Mouse (Mus musculus): ENCODE data around the gene Fndc11. TPM values are rescaled to one million over a fixed set of nuclear protein-coding genes. Genes with fewer than 3 reads are reported as not detected.

Fndc11 gene
- polyA plus RNA-seq, 1 experiment = 2.4 TPM

DNA sequence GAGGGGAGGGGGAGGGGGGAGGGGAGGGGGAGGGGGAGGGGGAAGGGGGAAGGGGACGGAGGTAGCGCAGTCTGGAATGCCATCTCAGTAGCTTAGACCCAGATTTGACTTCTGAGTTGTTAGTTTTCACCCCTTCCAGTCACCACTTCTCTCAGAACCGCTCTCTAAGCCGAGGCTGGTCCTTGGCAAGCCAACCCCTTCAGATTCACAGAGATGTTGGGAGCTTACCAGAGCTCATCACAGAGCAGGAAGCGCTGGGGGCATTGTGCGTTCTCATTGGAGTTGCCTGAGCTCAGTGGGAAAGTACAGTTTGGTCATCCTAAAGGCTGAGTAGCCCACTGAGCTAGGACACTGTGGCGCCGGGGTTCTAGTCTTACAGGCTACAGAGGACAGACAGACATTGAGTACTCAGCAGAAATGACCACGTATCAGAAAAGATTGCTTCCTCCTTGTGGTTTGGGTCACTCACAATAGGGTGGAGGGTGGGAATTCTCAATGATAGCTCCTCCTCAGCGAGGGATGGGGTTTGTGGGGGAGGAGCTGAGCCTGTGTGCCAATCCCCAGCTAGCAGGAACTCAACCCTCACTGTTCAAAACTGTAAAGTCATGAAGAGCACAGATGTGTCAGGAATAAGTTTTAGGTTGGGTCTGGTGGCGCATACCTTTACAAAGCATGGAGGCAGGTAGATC lies 24.0 kb downstream of the Fndc11 start:
- WGBS = 24% methylated on average over 11 of the region's 11 CpGs
- peaks cover 21% of the 10 kb centered on the region for H3K4me1 ChIP-seq (ENCODE audit: control insufficient read depth, insufficient read depth, low read length)
- H3K4me3 ChIP-seq (replicated peaks; ENCODE audit: extremely low read depth, low read depth, low read length) = peak overlapping the region; percentile 47
- DNase-seq = no peak
- TF ChIP-seq POLR2A (IDR thresholded peaks at IDR 0.05; ENCODE audit: borderline replicate concordance, extremely low read depth, low read depth, low read length) = no peak
- no peak for TF ChIP-seq CTCF (IDR thresholded peaks at IDR 0.05; ENCODE audit: insufficient read depth, low read length)

DNA sequence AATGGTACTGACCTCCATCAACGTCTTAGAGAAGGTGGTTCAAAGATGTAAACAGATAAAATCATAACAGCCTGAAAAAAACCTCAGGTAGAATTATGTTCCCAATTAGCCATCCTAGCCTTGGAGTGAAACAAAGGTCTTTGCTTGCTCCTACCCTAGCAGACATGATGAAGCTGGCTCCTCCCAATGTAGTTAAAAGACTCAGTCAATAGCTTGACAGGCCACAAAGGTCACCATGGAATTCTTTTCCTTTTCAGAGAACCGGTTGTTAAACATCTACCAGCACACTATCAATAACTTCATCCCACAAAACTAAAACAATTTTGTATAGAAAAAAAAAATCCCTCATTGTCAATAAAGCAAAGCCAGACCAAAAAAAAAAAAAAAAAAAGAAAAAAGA lies 25.2 kb downstream of the Fndc11 start:
- TF ChIP-seq CTCF (IDR thresholded peaks at IDR 0.05; ENCODE audit: insufficient read depth, low read length) (no peak), POLR2A (IDR thresholded peaks at IDR 0.05; ENCODE audit: borderline replicate concordance, extremely low read depth, low read depth, low read length) (no peak)
- WGBS = 46% methylated on average over 2 of the region's 2 CpGs
- no peak for DNase-seq
- Histone ChIP-seq H3K4me3 (replicated peaks; ENCODE audit: extremely low read depth, low read depth, low read length) (no peak overlapping the region), H3K4me1 (ENCODE audit: control insufficient read depth, insufficient read depth, low read length) (peaks cover 13% of the 10 kb centered on the region)

- 82% methylated on average over 10 of the region's 10 CpGs for WGBS
- DNase-seq = no peak
- H3K4me1 ChIP-seq (ENCODE audit: control insufficient read depth, insufficient read depth, low read length) = no peaks in the 10 kb centered on the region
- no peak overlapping the region for H3K4me3 ChIP-seq (replicated peaks; ENCODE audit: extremely low read depth, low read depth, low read length)
- no peak for TF ChIP-seq POLR2A (IDR thresholded peaks at IDR 0.05; ENCODE audit: borderline replicate concordance, extremely low read depth, low read depth, low read length)
- no peak for TF ChIP-seq CTCF (IDR thresholded peaks at IDR 0.05; ENCODE audit: insufficient read depth, low read length)
Observed at GRCm38 (mm10) chr2:181249217-181249616, 29.4 kb downstream of the Fndc11 start.

- Histone ChIP-seq H3K4me3 (replicated peaks; ENCODE audit: extremely low read depth, low read depth, low read length) (no peak overlapping the region), H3K4me1 (ENCODE audit: control insufficient read depth, insufficient read depth, low read length) (no peaks in the 10 kb centered on the region)
- WGBS = 85% methylated on average over 1 of the region's 1 CpGs
- TF ChIP-seq CTCF (IDR thresholded peaks at IDR 0.05; ENCODE audit: insufficient read depth, low read length) = no peak
- DNase-seq = no peak
Observed at GRCm38 (mm10) chr2:181251841-181252240, 32.0 kb downstream of the Fndc11 start.

DNA sequence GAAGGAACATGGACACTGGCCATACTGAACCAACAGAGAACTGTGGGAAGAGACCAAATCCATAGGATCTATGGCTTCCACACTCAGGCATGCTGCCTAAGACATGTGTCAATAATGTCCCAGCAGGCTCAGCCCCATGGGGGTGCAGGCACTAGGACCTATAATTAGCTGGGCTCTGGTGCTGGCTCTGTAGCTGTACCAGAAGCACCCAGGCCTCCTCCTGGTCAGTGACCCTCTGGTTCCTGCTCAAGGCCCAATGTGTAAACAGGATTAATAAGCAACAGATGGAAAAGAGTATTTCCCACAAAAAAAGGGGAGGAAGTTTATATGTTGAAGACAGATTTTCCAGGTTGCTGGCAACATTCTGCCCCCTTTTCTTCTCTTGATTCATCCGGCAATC lies 33.4 kb downstream of the Fndc11 start:
- 86% methylated on average over 1 of the region's 1 CpGs for whole genome bisulfite sequencing
- Histone ChIP-seq H3K4me3 (replicated peaks; ENCODE audit: extremely low read depth, low read depth, low read length) (no peak overlapping the region), H3K4me1 (ENCODE audit: control insufficient read depth, insufficient read depth, low read length) (no peaks in the 10 kb centered on the region)
- TF ChIP-seq CTCF (IDR thresholded peaks at IDR 0.05; ENCODE audit: insufficient read depth, low read length) (no peak), POLR2A (IDR thresholded peaks at IDR 0.05; ENCODE audit: borderline replicate concordance, extremely low read depth, low read depth, low read length) (no peak)
- DNase-seq = no peak

- TF ChIP-seq POLR2A (IDR thresholded peaks at IDR 0.05; ENCODE audit: borderline replicate concordance, extremely low read depth, low read depth, low read length) = no peak
- TF ChIP-seq CTCF (IDR thresholded peaks at IDR 0.05; ENCODE audit: insufficient read depth, low read length) = no peak
- no peak for DNase-seq
- no peak overlapping the region for H3K4me3 ChIP-seq (replicated peaks; ENCODE audit: extremely low read depth, low read depth, low read length)
- peaks cover 4% of the 10 kb centered on the region; the same call in 1 of the 2 replicates for H3K4me1 ChIP-seq (ENCODE audit: control insufficient read depth, insufficient read depth, low read length)
- WGBS = 93% methylated on average over 2 of the region's 2 CpGs
Observed at GRCm38 (mm10) chr2:181266839-181267238, 47.0 kb downstream of the Fndc11 start.

- 61% methylated on average over 2 of the region's 2 CpGs for WGBS
- Histone ChIP-seq H3K4me3 (replicated peaks; ENCODE audit: extremely low read depth, low read depth, low read length) (no peak overlapping the region), H3K4me1 (ENCODE audit: control insufficient read depth, insufficient read depth, low read length) (peaks cover 4% of the 10 kb centered on the region; the same call in 1 of the 2 replicates)
- TF ChIP-seq CTCF (IDR thresholded peaks at IDR 0.05; ENCODE audit: insufficient read depth, low read length) (no peak), POLR2A (IDR thresholded peaks at IDR 0.05; ENCODE audit: borderline replicate concordance, extremely low read depth, low read depth, low read length) (no peak)
- no peak for DNase-seq
Observed at GRCm38 (mm10) chr2:181272092-181272491, 52.3 kb downstream of the Fndc11 start.

Other genes with a start within 250 kb of the Fndc11 start
- 3.2 TPM in 2 replicates for gene Col20a1, start 233.5 kb upstream of the Fndc11 start, polyA plus RNA-seq (2012; rRNA removed)
- 0.02 TPM in 1 of 2 replicates, not detected in the other for gene Chrna4, start 176.5 kb upstream of the Fndc11 start, polyA plus RNA-seq (2012; rRNA removed)
- gene Kcnq2, start 84.7 kb upstream of the Fndc11 start, polyA plus RNA-seq (2012; rRNA removed) = 0.02 TPM in 2 replicates
- 12.6 and 44.1 TPM in 2 replicates for gene Eef1a2, start 63.0 kb upstream of the Fndc11 start, polyA plus RNA-seq (2012; rRNA removed)
- 145 and 157 TPM in 2 replicates for gene Ppdpf, start 32.8 kb upstream of the Fndc11 start, polyA plus RNA-seq (2012; rRNA removed)
- 0.29 and 1.6 TPM in 2 replicates for gene Ptk6, start 17.2 kb upstream of the Fndc11 start, polyA plus RNA-seq (2012; rRNA removed)
- 7.6 and 7.8 TPM in 2 replicates for gene Srms, start 6.8 kb upstream of the Fndc11 start, polyA plus RNA-seq (2012; rRNA removed)
- gene Helz2, start 22.0 kb downstream of the Fndc11 start, polyA plus RNA-seq (2012; rRNA removed) = 49.7 and 54.3 TPM in 2 replicates
- 22.2 and 26.3 TPM in 2 replicates for gene Gmeb2, start 68.0 kb downstream of the Fndc11 start, polyA plus RNA-seq (2012; rRNA removed)
- gene Stmn3, start 94.5 kb downstream of the Fndc11 start, polyA plus RNA-seq (2012; rRNA removed) = 0.13 TPM in 1 of 2 replicates, not detected in the other
- gene Rtel1, start 99.7 kb downstream of the Fndc11 start, polyA plus RNA-seq (2012; rRNA removed) = 23.1 and 41.0 TPM in 2 replicates
- gene Zgpat, start 144.9 kb downstream of the Fndc11 start, polyA plus RNA-seq (2012; rRNA removed) = 39.0 and 44.0 TPM in 2 replicates
- 29.1 and 42.9 TPM in 2 replicates for gene Arfrp1, start 145.4 kb downstream of the Fndc11 start, polyA plus RNA-seq (2012; rRNA removed)
- 60.5 and 89.8 TPM in 2 replicates for gene Lime1, start 160.1 kb downstream of the Fndc11 start, polyA plus RNA-seq (2012; rRNA removed)
- gene Zbtb46, start 239.4 kb downstream of the Fndc11 start, polyA plus RNA-seq (2012; rRNA removed) = 14.7 and 17.0 TPM in 2 replicates

Data from lung, adult 2 months (tissue).